Comparison of ENCODE assay signal across 15 mouse cellular contexts in the genomic region with DNA sequence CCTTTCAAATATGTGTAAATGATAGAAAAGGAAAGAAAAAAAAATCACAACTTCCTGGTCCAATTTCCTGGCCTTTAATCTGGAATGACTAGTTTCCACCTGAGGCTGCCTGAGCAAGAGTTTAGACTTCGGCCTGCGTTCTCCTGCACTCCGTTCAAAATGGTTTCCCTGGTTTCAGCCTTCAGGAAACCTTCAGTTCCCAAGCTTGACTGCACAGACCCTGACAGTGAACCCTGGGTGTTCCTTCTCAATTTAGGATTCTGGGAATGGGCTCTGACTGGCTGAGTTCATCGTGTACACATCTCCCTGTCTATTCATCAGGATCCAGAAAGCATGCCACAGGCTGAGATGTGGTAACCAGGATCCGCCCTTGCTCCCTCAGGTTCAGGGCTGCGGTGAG.
"Had no signal": no experiment of that assay in that cellular context is flagged by ENCODE, and none has a peak within 500 bp of the region (broad histone marks: within the 10 kb centered on the region; RNA-seq: fewer than 3 reads in every experiment).

No protein-coding gene starts in this region.

- DNase-seq: retina, postnatal 1 day; right cerebral cortex, adult 18-20 months; right cerebral cortex, postnatal 14 days; right cerebral cortex, postnatal 25 days; right cerebral cortex, postnatal 4 days; spleen, adult 18-20 months; thymus, adult 18-20 months; thymus, adult 2 months; thymus, postnatal 14 days; thymus, postnatal 25 days; thymus, postnatal 36 days; thymus, postnatal 4 days had no signal

- H3K9ac ChIP-seq: neural tube, embryonic 13.5 days; neural tube, embryonic 15.5 days; stomach, embryonic 15.5 days had no signal

- H3K27me3 ChIP-seq: stomach, embryonic 15.5 days had no signal

- H3K9me3 ChIP-seq: neural tube, embryonic 13.5 days; neural tube, embryonic 15.5 days; stomach, embryonic 15.5 days had no signal

- H3K4me2 ChIP-seq: neural tube, embryonic 13.5 days; neural tube, embryonic 15.5 days; stomach, embryonic 15.5 days had no signal

- H3K4me3 ChIP-seq: neural tube, embryonic 13.5 days; neural tube, embryonic 15.5 days; stomach, embryonic 15.5 days had no signal

- H3K36me3 ChIP-seq: neural tube, embryonic 13.5 days; neural tube, embryonic 15.5 days; stomach, embryonic 15.5 days had no signal

- H3K27ac ChIP-seq: neural tube, embryonic 13.5 days; neural tube, embryonic 15.5 days; stomach, embryonic 15.5 days had no signal
